Mouse (Mus musculus) brown adipose tissue, adult 24 weeks (tissue): Measurements from ENCODE around the gene Sox6. TPM values are rescaled to one million over a fixed set of nuclear protein-coding genes. Genes with fewer than 3 reads are reported as not detected.

Experiments
- H3K27ac ChIP-seq: fragments of 200-500 bp; replicated peaks from 2 replicates; pipeline ENCODE4 v1.5.1; 2012; ENCODE audit warnings: low read depth, mild to moderate bottlenecking, low read length
- H3K4me1 ChIP-seq: fragments of 200-500 bp; 2 replicates; pipeline ENCODE4 v1.6.1; 2012; ENCODE audit warnings: low read length, mixed read lengths; ENCODE audit not compliant: control insufficient read depth, insufficient read depth, insufficient read length
- H3K4me3 ChIP-seq: fragments of 200-500 bp; 2 replicates; pipeline ENCODE4 v1.5.1; 2012; ENCODE audit warnings: low read depth, mild to moderate bottlenecking, low read length, moderate library complexity; ENCODE audit not compliant: insufficient read depth
- polyA plus RNA-seq: library from polyadenylated mRNA; stranded (reverse); fragments of >200 nt; gene quantifications from 2 replicates; pipeline ENCODE4 v1.2.4, GENCODE M21; 2012; ENCODE audit not compliant: missing spikeins, insufficient read depth, insufficient read length

Gene Sox6
- polyA plus RNA-seq, 1 experiment: 24.8 TPM

GRCm38 (mm10) chr7:115450431-115451195 lies 588.0 kb downstream of the Sox6 start:
- no peak overlapping the region for H3K4me3 ChIP-seq
- no peak overlapping the region for H3K27ac ChIP-seq
- H3K4me1 ChIP-seq: no peaks in the 10 kb centered on the region

- no peak overlapping the region for H3K27ac ChIP-seq
- no peaks in the 10 kb centered on the region for H3K4me1 ChIP-seq
- H3K4me3 ChIP-seq: no peak overlapping the region
These were observed 590.1 kb downstream of the Sox6 start for GRCm38 (mm10) chr7:115448403-115449025.

- no peak overlapping the region for H3K27ac ChIP-seq
- no peaks in the 10 kb centered on the region for H3K4me1 ChIP-seq
- no peak overlapping the region for H3K4me3 ChIP-seq
These were observed 591.5 kb downstream of the Sox6 start for GRCm38 (mm10) chr7:115447091-115447490.

- Histone ChIP-seq H3K4me1 (no peaks in the 10 kb centered on the region), H3K4me3 (no peak overlapping the region), H3K27ac (no peak overlapping the region)
These were observed 592.0 kb downstream of the Sox6 start for GRCm38 (mm10) chr7:115446481-115447016.

GRCm38 (mm10) chr7:115426161-115426982 lies 612.2 kb downstream of the Sox6 start:
- H3K4me1 ChIP-seq: no peaks in the 10 kb centered on the region
- no peak overlapping the region for H3K4me3 ChIP-seq
- no peak overlapping the region for H3K27ac ChIP-seq

- H3K27ac ChIP-seq: no peak overlapping the region
- H3K4me1 ChIP-seq: no peaks in the 10 kb centered on the region
- no peak overlapping the region for H3K4me3 ChIP-seq
These were observed 615.8 kb downstream of the Sox6 start for GRCm38 (mm10) chr7:115422828-115423227.

GRCm38 (mm10) chr7:115420960-115421359 lies 617.6 kb downstream of the Sox6 start:
- H3K4me1 ChIP-seq: no peaks in the 10 kb centered on the region
- no peak overlapping the region for H3K27ac ChIP-seq
- no peak overlapping the region for H3K4me3 ChIP-seq

Other genes starting within 250 kb of the Sox6 start
- 60.2 and 68.8 TPM in 2 replicates for gene 1110004F10Rik, start 601 bp upstream of the Sox6 start, polyA plus RNA-seq
- gene Gm4353, start 45.8 kb upstream of the Sox6 start, polyA plus RNA-seq: not detected in 2 replicates